Mouse (Mus musculus) frontal cortex, postnatal 10 days (tissue): ENCODE results near the gene Lats2.
"Not testable (repeated sequence)": the region's sequence is repeated elsewhere in the genome, so short reads cannot be mapped to it uniquely, and the experiment has no call there.

ENCODE experiments used
- DNase-seq, 2 experiments: peaks; one replicate each; pipeline ENCODE4 v3.0.0; 2022; ENCODE audit warnings: low spot score in 2 of 2, mixed read lengths in 1 of 2

The Lats2 gene

DNA sequence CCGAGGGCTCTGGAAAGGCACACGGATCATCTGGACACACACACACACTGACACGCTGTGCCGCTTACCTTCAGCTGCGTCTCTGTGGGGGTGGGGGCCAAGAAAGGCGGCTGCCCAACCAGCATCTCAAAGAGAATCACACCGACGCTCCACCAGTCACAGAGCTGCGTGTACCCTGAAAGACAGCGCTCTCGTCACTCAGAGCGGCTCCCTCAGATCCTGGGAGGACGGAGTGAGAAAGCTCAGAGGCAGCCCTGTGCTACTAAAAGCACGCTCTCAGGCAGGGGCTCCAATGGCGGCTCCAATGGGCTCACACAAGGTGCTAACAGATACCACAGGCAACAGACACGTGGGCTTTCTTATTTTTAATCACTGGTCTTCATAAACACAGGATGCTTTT, 63.9 kb downstream of the Lats2 start:
- no peak for DNase-seq

DNA sequence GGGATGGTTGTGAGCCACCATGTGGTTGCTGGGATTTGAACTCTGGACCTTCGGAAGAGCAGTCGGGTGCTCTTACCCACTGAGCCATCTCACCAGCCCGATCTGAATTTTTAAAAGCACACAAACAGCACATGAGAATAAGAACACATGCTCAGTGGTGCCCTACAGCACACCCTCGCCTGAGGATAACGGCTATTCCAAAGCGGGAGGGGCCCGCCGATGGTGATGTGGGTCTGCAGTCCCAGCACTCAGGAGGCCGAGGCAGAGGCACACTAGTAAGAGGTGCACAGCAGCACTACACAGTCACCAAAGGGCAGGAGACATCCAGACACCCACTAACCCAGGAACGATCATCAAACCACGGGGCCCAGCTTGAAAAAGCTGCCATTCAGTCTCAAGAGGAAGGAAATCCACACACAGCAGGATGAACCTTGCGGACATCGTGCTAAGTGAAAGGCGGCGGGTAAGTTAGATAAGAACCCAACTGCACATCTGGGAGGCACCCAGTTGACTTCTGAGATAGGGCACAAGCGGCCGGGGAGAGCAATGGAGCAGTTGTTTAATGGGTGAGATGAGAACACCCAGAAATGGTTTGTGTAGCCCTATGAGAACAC, 65.6 kb downstream of the Lats2 start:
- DNase-seq = no peak

DNA sequence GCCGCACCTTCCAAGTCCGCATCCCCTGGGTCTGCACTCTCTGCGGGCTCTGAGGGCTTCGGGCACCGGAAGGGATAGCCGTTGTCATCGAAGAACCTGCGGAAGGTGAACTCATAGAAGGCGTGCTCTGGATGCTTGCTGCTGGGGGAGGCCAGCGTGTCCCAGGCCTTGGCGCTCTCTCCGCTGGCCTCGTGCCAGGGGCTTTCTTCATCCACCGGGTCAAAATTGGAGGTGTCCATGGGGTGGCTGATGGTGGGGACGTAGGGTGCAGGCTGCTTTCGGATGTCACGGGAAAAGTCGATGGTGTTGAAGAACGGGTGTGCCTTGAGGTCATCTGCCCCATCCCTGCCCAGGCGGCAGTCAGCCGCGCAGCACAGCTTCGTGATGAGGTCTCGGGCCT, 66.9 kb downstream of the Lats2 start:
- DNase-seq = no peak

DNA sequence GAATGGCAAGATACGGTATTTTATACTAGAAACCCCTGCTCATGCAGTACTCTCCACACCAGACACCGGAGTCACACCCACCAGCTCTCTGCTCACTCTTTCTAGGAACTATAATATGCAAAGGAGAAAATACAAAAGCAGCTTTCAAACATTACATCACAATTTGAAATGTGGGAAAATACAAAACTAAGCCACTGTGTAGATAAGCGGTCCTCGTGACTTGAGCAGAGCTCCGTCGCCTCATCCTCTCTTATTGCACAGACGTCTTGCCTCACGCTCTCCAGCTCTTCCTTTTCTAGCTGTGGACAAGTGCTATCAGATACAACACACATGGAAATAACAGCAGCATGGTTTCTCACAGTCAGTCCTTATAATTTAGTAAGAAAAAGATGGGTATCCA, 67.5 kb downstream of the Lats2 start:
- DNase-seq = no peak

DNA sequence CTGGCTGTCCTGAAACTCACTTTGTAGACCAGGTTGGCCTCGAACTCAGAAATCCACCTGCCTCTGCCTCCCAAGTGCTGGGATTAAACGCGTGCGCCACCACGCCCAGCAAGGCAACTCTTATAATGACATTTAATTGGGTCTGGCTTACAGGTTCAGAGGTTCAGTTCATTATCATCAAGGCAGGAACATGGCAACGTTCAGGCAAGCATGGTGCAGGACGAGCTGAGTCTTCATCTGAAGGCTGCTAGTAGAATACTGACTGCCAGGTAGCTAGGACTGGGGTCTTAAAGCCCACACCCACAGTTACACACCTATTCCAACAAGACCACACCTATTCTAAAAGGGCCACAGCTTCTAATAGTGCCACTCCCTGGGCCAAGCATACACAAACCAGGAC, 70.1 kb downstream of the Lats2 start:
- not testable (repeated sequence) for DNase-seq

DNA sequence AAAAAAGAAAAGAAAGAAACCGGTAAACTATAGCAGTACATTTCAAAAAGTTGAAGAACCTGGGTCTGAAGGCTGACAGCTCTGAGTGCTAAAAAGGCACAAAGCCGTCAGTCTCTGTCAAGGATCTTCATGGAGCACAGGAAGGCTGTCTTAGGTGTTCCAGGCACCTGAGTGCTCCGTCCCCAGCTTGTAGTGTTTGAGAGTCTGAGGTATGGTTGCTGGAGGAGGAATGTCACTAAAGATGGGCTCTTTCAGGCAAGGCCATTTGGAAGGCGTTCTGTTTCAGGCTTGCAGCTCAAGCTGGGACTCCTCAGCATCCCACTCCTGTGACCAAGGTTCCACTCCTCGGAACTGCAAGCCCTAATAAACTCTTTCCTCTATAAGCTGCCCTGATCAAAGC, 70.7 kb downstream of the Lats2 start:
- DNase-seq = no peak

DNA sequence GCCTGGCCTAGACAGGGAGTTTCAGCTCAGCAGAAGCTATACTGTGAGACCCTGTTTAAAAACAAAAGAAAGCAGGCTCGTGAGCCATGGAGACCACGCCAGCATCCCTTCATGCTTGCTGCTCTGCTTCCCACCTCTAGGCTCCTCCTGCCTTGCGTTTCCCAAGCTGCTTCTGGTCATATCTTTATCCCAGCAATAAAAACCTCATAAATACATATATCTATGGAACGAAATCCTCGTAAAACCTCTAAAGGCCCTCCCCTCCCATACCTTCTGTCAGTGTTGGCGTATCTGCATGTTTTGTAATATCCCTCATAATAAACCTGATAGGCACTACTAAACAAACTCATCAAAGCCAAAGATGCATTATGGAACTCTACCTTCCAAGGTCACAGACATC, 71.5 kb downstream of the Lats2 start:
- DNase-seq = no peak

DNA sequence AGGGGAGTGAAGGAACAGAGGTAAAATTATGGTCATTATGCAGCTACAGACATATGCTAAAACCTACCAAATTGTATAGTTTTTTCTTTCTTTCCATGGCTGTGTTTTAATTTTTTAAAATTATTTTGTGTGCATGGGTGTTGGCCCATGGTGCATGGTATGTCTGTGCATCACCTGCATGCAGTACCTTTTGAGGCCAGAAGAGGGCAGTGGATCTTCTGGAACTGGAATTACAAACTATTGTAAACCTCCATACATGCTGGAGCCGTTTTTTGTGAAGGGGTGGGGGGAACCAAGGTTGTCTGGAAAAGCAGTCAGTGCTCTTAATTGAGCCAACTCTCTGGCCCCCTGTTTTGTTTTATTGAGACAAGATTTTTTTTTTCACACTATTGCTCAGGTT, 73.6 kb downstream of the Lats2 start:
- DNase-seq = peak in 1 of 2 experiments; percentile 49

DNA sequence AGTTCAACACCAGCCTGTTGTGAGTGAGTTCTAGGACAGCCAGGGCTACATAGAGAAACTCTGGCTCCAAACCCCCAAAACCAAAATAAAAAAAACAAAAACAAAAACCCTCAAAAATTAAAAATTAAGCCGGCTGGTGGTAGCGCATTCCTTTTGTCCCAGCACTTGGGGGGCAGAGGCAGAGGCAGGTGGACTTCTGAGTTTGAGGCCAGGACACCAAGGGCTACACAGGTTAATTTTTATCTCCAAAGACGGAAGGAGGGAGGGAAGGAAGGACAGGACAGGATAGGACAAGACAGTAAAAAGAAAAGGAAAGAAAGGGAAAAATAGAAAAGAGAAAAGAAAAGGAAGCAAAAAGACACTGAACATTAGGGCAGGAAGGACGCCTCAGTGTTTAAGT, 75.4 kb downstream of the Lats2 start:
- DNase-seq = no peak

DNA sequence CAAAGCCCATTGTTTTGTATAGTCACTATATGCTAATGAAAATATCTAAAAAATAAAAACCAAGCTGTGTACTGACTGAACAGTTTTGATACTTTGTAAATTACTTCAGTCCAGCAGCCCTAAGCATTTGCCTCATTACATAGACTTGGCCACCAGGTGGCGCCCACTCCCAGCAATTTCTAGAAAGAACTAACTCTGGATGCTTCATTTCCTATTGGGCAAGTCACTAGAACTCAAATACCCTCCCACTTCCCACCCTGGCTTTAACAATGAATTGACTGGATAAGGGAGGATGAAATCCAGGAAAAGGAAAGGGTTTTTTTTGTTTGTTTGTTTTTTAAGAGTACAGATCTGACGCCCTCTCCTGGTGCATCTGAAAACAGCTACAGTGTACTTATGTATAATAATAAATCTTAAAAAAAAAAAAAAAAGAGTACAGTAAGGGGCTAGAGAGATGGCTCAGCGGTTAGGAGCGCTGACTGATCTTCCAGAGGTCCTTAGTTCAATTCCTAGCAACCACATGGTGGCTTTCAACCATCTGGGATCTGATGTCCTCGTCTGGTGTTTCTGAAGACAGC, 78.1 kb downstream of the Lats2 start:
- DNase-seq = peak; percentile 66 to 82

DNA sequence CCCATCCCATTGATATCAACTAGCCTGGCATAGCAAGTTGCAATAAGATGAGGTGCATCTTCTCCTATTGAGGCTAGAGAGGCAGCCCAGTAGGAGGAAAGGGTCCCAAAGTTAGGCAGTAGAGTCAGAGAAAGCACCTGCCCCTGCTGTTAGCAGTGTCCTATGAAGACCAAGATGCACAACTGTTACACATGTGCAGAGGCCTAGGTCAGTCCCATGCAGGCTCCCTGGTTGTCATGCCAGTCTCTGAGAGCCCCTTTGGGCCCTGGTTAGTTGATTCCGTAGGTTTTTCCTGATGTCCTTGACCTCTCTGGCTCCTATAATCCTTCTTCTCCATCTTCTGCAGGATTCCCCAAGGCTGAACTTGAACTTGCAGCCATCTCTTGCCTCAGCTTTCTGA, 78.7 kb downstream of the Lats2 start:
- DNase-seq = no peak

DNA sequence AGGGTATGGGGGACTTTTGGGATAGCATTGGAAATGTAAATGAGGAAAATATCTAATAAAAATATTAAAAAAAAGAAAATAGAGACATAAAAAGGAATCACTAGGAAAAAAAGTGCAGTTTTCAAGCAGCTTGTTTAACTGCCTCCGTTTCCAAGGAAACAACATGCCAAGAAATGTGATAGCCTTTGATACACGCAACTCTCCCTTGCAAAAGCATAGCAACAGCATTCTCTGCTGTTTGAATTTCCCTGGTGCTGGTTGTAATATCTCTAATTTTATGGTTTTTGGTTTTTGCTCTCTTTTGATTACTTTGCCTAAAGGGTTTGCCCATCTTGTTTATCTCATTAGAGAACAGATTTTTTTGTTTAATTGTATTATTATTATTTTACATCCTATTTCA, 82.7 kb downstream of the Lats2 start:
- no peak for DNase-seq

DNA sequence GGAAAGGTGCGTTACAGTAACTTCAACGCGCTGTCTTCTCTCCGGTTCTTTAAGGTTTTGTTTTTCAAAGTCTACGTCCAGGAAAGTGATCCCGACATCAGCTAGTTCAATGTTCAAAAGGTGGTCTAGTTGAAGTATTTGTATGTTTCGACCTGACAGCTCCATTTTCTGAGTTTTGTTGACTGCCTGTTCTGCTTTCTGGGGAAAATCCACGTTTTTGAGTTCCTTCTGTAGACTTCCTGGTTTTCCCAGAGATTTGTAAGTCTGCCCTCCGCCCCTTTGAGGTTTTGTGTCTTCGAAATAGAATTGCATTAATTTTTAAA, 92.6 kb downstream of the Lats2 start:
- no peak for DNase-seq

DNA sequence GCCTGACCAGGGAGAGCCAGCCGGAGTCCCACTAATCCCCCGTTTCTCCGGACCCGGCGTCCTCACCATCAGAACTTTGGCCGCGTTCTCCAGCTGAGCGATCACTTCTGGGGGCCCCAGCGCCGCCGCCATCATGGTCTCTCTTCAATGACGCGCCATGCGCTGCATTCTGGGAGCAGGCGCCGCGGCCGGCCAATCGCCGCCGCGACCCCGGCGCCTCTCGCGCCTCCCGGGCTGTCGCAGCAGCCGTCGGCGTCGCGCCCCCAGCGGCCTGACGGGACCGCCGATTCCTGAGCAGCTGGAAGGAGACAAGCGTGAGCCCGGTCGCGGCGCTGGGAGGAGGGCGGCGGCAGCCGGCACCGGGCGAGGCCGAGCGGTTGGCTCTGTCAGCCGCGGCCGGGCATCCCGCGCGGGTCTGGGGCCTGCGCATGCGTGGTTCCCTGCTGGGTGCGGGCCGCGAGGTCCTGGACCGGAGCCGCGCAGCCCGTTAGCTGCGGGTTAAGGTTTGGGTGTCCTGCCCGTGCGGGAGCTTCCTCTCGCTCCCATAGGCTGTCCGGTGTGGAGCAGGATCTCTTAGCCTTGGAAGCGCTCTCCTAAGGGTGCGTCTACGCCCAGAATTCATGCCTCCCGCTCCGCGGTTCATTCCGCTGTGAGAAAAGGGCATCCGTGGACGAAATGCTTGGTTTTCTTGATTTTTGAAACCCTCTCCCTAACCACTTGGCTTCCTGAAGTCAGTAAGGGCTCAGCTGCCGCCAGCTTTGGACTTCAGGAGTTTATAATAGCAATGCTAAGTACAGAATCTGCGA, 93.2 kb downstream of the Lats2 start, which contains the start of gene Xpo4:
Xpo4 (minus strand) TSS at position 609 of the 806 bp plus-strand sequence.
- DNase-seq = peak; percentile 68 to 84

DNA sequence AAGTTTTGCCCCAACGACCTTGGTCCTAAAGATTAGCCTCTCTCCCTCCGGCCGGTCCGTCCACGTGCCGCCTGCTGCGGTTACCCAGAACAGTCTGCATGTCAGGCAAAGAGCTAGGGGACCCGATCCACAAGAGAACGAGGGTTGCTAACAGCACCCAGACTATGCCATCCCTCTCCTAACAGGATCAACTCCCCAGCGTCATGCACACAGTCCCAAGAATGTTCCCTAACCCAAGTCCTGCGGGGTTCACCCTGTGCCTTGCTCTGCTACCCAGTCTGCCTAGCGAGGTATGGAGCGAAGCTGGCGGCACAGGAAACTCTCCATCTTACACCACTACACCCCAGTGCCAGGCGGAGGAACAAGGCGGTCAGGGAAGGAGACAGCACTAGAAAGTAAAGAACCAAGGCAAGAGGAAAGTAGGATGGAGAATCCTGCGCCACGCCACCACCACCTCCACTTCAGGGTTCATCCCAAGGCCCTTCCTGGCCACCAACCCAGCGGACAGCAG, 93.8 kb downstream of the Lats2 start:
- no peak for DNase-seq

DNA sequence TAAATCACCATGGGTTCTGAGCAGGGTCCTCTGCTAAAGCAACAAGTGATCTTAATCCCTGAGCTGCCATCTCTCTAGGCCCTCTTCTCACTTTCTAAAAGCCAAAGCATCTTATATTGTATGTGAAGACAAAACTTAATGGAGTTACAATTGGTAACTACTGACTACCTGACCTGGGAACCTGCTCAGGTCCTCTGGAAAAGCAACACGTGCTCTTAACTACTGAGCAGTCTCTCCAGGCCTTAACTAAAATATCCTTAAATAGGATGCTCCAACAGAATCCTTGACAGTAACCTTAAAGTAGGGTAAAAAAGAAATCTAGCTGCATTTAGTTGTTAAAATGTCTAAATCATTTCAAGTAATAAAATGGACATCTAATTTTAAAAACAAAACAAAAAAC, 94.6 kb downstream of the Lats2 start:
- no peak for DNase-seq

DNA sequence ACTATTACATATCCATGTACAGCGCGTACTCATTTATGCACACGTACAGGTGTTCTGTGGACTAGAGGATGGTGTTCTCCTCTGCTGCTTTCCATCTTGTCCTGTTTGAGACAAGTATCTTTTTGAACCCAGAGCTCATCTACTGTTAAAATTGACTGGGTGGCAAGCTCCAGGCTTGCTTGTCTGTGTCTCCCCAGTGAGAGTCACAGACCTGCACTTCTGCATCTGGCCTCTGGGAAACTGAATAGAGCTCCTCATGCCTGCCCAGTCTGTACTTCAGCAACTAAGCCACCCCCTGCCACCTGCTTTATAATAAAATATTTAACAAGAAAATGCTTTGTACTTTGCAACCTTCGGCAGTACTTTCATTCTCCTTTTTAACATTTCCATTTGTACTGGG, 99.9 kb downstream of the Lats2 start:
- no peak for DNase-seq

DNA sequence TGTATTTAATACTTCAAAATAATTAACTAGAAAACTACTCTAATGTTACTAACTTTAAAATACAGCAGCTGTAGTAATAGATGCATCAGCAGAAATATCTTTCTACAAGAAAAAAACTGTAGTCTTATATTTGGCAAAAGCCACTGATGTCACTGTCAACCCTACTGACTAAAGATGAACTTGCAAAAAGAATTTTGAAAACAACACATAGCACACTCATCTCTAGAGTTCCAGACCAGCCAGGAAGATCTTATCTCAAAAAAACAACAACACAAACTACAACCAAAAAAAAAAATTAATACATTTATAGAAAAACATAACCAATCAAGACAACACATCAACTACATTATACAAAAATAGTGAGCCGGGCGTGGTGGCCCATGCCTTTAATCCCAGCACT, 100.7 kb downstream of the Lats2 start:
- DNase-seq = no peak

DNA sequence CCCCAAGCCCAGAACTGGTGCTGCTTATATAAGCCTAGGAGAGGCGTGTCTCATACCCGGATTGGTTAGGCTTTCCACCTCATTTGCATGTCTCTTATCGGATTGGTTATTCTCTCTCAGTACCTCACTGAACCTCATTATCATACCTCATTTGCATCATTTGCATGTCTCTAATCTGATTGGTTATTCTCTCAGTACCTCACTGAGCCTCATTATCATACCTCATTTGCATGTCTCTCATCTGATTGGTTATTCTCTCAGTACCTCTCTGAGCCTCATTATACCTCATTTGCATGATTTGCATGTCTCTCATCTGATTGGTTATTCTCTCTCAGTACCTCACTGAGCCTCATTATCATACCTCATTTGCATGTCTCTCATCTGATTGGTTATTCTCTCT, 101.7 kb downstream of the Lats2 start:
- DNase-seq = not testable (repeated sequence)

DNA sequence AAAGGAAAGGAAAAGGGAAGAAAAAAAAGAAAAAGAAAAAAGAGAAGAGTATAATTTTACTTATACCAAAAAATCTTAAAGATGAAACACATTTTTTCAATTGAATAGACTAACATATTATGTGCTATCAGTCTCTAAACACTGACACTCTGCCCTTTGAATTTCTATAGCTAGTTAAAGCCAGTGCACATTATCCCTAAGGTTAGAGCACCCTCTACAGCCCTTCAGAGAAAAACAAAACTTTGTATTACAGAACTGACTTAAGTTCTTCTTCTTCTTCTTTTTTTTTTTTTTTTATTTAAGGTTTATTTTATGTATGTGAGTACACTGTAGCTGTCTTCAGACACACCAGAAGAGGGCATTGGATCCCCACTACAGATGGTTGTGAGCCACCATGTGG, 108.7 kb downstream of the Lats2 start:
- no peak for DNase-seq

DNA sequence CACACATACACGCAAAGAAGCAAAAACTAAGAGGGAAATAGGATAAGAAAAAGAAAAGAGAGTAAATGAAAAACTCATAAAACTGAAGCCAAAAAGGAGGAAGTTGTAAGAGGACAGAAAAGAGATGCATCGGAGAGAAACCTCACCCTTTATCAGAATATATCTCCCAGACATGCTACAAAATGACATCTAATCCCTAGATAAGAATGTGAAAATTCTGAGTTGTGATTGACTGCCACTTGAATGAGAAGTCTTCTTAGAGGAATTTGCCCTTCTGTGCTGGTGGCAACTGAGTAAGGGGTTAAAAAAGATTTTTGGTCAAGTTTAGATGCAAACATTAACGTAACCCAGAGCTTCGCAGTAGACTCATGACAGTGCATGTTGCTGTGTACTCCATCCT, 112.0 kb downstream of the Lats2 start:
- no peak for DNase-seq
